Mouse (Mus musculus) G1E (cell line): ENCODE results near the gene Ttc37. TPM values are rescaled to one million over a fixed set of nuclear protein-coding genes. Genes with fewer than 3 reads are reported as not detected.

Experiments
- ATAC-seq: 2 replicates; pipeline ENCODE4 v1.8.0; 2016; ENCODE audit warnings: mild to moderate bottlenecking; ENCODE audit not compliant: insufficient number of reproducible peaks, poor library complexity, low FRiP score, severe bottlenecking; ENCODE audit errors: extremely low read depth
- DNase-seq: peaks from one replicate; pipeline ENCODE4 v3.0.0; 2012; ENCODE audit warnings: low spot score
- H3K27me3 ChIP-seq: 2 replicates; pipeline ENCODE4 v1.6.1; 2012; ENCODE audit warnings: mild to moderate bottlenecking, low read length, inconsistent platforms; ENCODE audit not compliant: insufficient read depth
- H3K36me3 ChIP-seq: replicated peaks from 2 replicates; pipeline ENCODE3; 2012; ENCODE audit warnings: mild to moderate bottlenecking, inconsistent platforms
- H3K4me1 ChIP-seq: 2 replicates; pipeline ENCODE4 v1.6.1; 2012; ENCODE audit warnings: low read depth, low read length, inconsistent platforms, mixed read lengths; ENCODE audit not compliant: insufficient read depth
- H3K4me3 ChIP-seq: 2 replicates; pipeline ENCODE4 v1.5.1; 2012; ENCODE audit warnings: low read depth, mild to moderate bottlenecking, inconsistent platforms, low read length, moderate library complexity, mixed read lengths
- H3K9me3 ChIP-seq: replicated peaks from 2 replicates; pipeline ENCODE4 v1.6.1; 2012; ENCODE audit warnings: inconsistent platforms
- CTCF ChIP-seq: IDR thresholded peaks from 2 replicates; pipeline ENCODE4 v1.5.1; 2012; ENCODE audit warnings: low read depth, low read length, inconsistent platforms, mixed read lengths
- POLR2AphosphoS5 ChIP-seq: IDR thresholded peaks from 2 replicates; pipeline ENCODE4 v1.6.1; 2012; ENCODE audit warnings: low read depth, low read length, inconsistent platforms; ENCODE audit not compliant: insufficient replicate concordance
- polyA plus RNA-seq: library from polyadenylated mRNA; stranded (reverse); fragments of >175 nt; gene quantifications from 2 replicates; pipeline ENCODE4 v1.2.3, GENCODE M21; 2012
- total RNA-seq, 2 experiments: library from RNA; stranded (forward) in 1 of 2; stranded (reverse) in 1 of 2; fragments of 200-1000 nt in 1 of 2; fragments of >200 nt in 1 of 2; fragmentation: Nextera tagmentation in 1 of 2; gene quantifications; 2 replicates each; pipeline ENCODE4 v1.2.3; 2014 to 2017

Ttc37 gene
- total and polyA plus RNA-seq, 3 experiments, result 1.4 to 40.3 (median 34.7) TPM

DNA sequence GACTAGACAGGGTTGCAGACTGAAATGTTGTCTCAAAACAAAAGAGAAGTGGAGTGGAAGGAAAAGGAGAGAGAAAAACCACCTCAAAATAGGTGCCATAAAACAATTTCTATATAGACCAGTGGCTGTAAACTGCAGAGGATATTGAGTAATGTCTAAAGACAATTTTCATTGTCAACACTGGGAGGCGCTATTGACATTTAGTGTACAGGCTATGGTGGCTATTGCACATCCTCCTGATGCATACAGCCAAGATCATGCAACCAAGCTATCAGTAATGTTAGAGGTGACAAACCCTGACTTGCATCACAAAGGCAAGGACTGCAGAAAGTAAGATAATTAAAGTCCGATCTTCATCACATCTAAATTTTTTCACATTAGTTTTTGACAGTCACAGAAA, 116.9 kb downstream of the Ttc37 start:
- peak; percentile 6 for DNase-seq
- H3K27me3 ChIP-seq, result no peaks in the 10 kb centered on the region
- H3K9me3 ChIP-seq, result no peaks in the 10 kb centered on the region; the same call in 1 of the 2 replicates
- peak; percentile 45; the same call in 1 of the 2 replicates for ATAC-seq
- no peak overlapping the region for H3K4me3 ChIP-seq
- H3K4me1 ChIP-seq, result no peaks in the 10 kb centered on the region
- TF ChIP-seq POLR2AphosphoS5 (no peak), CTCF (peak; percentile 45; the same call in 1 of the 2 replicates)
- H3K36me3 ChIP-seq, result no peaks in the 10 kb centered on the region

Other genes starting within 250 kb of the Ttc37 start
- 38.6 and 49.9 TPM in 2 replicates for gene Rhobtb3, start 154.8 kb upstream of the Ttc37 start, total RNA-seq (2014; fragmentation: Nextera tagmentation)
- 19.2 and 23.7 TPM in 2 replicates for gene Rhobtb3, start 154.8 kb upstream of the Ttc37 start, total RNA-seq (2017)
- gene Rhobtb3, start 154.8 kb upstream of the Ttc37 start, polyA plus RNA-seq, result 7.1 and 9.9 TPM in 2 replicates
- gene Spata9, start 131.6 kb upstream of the Ttc37 start, total RNA-seq (2014; fragmentation: Nextera tagmentation), result not detected in 2 replicates
- 0.93 TPM in 1 of 2 replicates, not detected in the other for gene Spata9, start 131.6 kb upstream of the Ttc37 start, total RNA-seq (2017)
- not detected in 2 replicates for gene Spata9, start 131.6 kb upstream of the Ttc37 start, polyA plus RNA-seq
- gene Rfesd, start 80.0 kb upstream of the Ttc37 start, total RNA-seq (2014; fragmentation: Nextera tagmentation), result 29.0 and 29.1 TPM in 2 replicates
- gene Rfesd, start 80.0 kb upstream of the Ttc37 start, total RNA-seq (2017), result 17.8 and 29.5 TPM in 2 replicates
- 1.3 and 3.3 TPM in 2 replicates for gene Rfesd, start 80.0 kb upstream of the Ttc37 start, polyA plus RNA-seq
- gene Gpr150, start 41.7 kb upstream of the Ttc37 start, total RNA-seq (2014; fragmentation: Nextera tagmentation), result not detected in 2 replicates
- gene Gpr150, start 41.7 kb upstream of the Ttc37 start, total RNA-seq (2017), result 0.05 TPM in 1 of 2 replicates, not detected in the other
- not detected in 2 replicates for gene Gpr150, start 41.7 kb upstream of the Ttc37 start, polyA plus RNA-seq
- 16.3 and 16.6 TPM in 2 replicates for gene Arsk, start 74 bp upstream of the Ttc37 start, total RNA-seq (2014; fragmentation: Nextera tagmentation)
- 7.0 and 7.9 TPM in 2 replicates for gene Arsk, start 74 bp upstream of the Ttc37 start, total RNA-seq (2017)
- gene Arsk, start 74 bp upstream of the Ttc37 start, polyA plus RNA-seq, result 1.9 and 2.5 TPM in 2 replicates
- gene Fam81b, start 206.3 kb downstream of the Ttc37 start, total RNA-seq (2014; fragmentation: Nextera tagmentation), result 0.30 TPM in 1 of 2 replicates, not detected in the other
- gene Fam81b, start 206.3 kb downstream of the Ttc37 start, total RNA-seq (2017), result 0.16 and 0.64 TPM in 2 replicates
- gene Fam81b, start 206.3 kb downstream of the Ttc37 start, polyA plus RNA-seq, result not detected in 2 replicates